Mouse (Mus musculus) neutrophil, adult 5-6 weeks (primary cell): ENCODE data around the gene Csnk1g2. TPM values are rescaled to one million over a fixed set of nuclear protein-coding genes. Genes with fewer than 3 reads are reported as not detected.
"Not testable (repeated sequence)": the region's sequence is repeated elsewhere in the genome, so short reads cannot be mapped to it uniquely, and the experiment has no call there.

Experiments
- ATAC-seq: fragments of 151-379, 151-347 bp; 2 replicates; pipeline ENCODE4 v1.8.0; 2017; ENCODE audit warnings: mild to moderate bottlenecking, moderate TSS enrichment; ENCODE audit not compliant: insufficient number of reproducible peaks, poor library complexity, low FRiP score, severe bottlenecking; ENCODE audit errors: extremely low read depth
- total RNA-seq: library from RNA; stranded (forward); fragments of 200-1000 nt; gene quantifications from 2 replicates; pipeline ENCODE4 v1.2.3, GENCODE M21; 2017

The Csnk1g2 gene
- total RNA-seq, 1 experiment from 2014 or later = 216 TPM

DNA sequence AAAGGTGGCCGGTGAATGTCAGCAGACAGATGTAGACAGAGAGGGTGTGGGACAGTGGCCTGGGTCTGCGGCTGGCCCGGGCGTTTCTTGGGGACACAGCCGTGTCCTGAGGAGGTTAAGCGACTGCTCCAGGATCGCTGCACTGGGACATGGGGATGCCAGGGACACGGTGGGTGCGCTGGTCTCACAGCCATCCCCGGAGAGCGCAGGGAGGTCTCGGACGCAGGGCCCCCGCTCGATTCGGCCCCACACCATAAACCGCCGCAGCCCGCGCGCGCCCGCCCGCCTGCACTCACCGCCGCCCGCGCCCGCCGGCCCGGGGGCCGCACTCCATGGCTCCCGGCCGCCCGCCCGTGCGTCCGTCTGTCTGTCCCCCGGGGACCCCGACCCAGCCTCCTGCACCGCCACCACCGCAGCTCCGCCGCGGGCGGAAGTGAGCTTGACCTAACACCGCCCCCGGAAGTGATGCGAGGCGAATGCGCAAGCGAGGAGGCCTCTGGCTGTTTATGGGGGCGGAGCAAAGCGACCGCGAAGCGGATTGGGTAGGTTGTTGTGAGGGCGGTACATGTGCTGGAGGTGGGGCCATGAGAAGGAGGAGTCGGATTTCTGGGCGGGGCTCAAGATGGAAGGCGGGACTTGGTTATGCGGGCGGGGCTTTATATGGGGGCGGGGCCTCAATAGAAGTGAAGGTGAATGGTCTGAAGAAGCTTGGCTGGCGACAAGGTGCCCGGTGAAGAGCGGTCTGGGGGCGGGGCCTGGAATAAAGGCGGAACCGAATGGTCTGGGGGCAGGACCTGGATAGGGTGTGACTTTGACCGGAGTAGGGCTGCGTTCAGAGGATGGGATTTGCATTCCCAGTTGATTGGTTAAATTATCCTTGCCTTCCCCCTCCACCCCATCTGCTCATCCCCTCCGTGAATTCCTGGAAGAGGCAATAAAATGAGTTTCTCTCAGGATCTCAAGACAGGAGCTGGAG is 32.5 kb upstream of the Csnk1g2 start, which contains the start of gene Abhd17a:
TSS of gene Abhd17a (minus strand) at position 463 of the 976 bp plus-strand sequence.
- ATAC-seq = peak; percentile 93

GRCm38 (mm10) chr10:80596318-80596717 is 26.3 kb upstream of the Csnk1g2 start:
- no peak for ATAC-seq

GRCm38 (mm10) chr10:80602698-80603325 is 19.8 kb upstream of the Csnk1g2 start, which contains the start of the genes Scamp4 and Adat3:
Gene Scamp4 (plus strand): TSS chr10:80602872.
Gene Adat3 (plus strand): TSS chr10:80602880.
- peak; percentile 79 for ATAC-seq

GRCm38 (mm10) chr10:80603364-80603763 is 19.3 kb upstream of the Csnk1g2 start:
- ATAC-seq = no peak

GRCm38 (mm10) chr10:80604001-80604509 is 18.6 kb upstream of the Csnk1g2 start:
- ATAC-seq = peak; percentile 47; the same call in 1 of the 2 replicates

DNA sequence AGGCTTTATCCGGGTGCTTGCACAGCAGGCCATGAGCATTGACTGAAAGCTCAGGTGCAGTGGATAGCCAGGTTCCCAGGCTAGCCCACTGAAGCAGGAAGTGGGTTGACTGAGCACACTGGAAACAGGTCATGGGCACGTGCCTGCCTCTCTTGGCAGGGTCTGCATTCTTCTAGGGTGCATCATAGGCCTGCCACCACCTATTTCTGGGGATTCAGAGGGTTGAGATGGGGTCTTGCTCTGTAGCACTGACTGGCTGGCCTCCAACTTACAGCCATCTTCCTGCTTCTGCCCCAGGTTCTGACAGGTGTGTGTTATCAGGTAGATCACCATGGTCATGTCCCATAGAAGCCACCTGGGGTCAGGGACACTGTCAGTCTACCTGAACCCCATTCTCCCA is 17.6 kb upstream of the Csnk1g2 start:
- ATAC-seq = no peak

DNA sequence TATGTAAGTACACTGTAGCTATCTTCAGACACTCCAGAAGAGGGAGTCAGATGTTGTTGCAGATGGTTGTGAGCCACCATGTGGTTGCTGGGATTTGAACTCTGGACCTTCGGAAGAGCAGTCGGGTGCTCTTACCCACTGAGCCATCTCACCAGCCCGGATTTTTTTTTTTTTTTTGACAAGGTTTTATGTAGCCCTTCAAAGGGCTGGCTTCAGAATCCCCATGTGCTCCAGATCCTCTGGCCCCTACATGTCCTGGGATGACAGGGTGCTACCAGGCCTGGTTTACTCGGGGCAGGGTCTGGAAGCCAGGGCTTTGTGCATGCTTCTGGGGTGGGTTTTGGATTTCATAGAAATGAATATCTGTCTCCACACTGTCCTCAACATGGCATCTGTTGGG is 16.9 kb upstream of the Csnk1g2 start, which contains the start of gene Gm49322:
TSS of gene Gm49322 (plus strand) at position 301 of the 400 bp plus-strand sequence.
- ATAC-seq = not testable (repeated sequence)

DNA sequence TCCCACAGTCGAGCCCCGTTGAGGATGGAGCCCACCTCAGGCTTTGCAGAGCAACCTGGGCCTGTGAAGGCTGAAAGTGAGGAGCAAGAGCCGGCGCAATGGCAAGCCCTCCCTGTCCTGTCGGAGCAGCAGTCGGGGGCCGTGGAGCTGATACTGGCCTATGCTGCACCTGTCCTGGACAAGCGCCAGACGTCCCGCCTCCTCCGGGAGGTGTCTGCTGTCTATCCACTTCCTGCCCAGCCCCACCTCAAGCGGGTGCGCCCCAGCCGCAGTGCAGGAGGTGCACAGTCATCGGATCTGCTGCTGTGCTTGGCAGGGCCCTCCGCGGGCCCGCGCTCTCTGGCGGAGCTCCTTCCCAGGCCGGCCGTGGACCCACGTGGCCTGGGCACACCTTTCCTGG is 16.3 kb upstream of the Csnk1g2 start:
- no peak for ATAC-seq

GRCm38 (mm10) chr10:80606737-80607350 is 15.8 kb upstream of the Csnk1g2 start:
- no peak for ATAC-seq

- ATAC-seq = no peak
Observed at GRCm38 (mm10) chr10:80608435-80608834, 14.2 kb upstream of the Csnk1g2 start.

GRCm38 (mm10) chr10:80609269-80609924 is 13.2 kb upstream of the Csnk1g2 start:
- no peak for ATAC-seq

GRCm38 (mm10) chr10:80610116-80610785 is 12.4 kb upstream of the Csnk1g2 start:
- ATAC-seq = no peak

DNA sequence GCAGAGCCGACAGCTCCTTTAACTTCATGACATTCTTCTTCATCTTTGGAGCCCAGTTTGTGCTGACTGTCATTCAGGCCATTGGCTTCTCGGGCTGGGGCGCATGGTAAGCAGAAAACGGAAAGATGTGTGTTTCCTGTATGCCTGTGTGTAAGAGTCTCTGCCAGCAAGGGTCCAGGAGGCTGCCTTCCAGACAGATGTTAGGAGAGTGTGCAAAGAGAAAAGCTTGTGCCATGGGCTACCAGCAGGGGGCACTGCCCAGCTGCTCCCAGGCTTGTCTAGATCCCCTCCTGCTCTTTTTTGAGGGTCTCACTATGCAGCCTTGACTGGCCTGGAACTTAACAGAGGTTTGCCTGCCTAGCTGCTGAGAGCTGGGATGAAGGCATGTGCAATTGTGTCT is 11.6 kb upstream of the Csnk1g2 start:
- ATAC-seq = peak; percentile 28; the same call in 1 of the 2 replicates

DNA sequence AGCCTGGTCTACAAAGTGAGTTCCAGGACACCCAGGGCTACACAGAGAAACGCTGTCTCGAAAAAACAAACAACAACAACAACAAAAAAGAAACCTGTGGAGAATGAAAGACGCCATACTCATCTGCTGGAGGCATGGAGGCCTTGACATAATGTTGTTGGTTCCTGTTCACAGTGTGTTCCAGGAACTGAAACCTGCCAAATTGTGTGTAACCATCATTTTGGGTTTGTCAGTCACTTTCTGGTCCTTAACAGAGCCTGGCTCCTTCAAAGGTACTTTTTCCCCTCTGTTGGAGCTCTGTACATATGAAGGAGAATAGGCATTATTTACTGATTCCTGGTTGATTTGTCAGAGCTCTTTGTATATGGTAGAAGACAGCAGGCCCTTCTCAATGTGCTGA is 10.7 kb upstream of the Csnk1g2 start:
- ATAC-seq = no peak

- ATAC-seq = no peak
Observed at GRCm38 (mm10) chr10:80613821-80614220, 8.8 kb upstream of the Csnk1g2 start.

DNA sequence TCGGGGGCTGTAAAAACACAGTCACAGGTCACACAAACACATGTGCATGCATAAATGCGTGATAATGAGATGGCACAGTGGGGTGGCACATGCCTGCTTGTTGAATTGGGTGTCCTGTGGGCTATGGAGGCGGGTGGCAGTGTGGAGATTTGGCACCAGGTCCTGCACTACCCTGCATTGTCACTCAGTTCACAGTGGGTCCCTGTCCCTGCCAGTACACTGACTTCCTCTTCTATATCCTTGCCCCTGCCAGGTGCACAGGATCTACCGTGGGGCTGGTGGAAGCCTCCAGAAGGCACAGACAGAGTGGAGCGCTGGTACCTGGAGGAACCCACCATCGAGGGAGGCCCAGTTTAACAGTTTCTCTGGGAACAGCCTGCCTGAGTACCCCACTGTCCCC is 8.3 kb upstream of the Csnk1g2 start:
- ATAC-seq = no peak

- peak; percentile 13; the same call in 1 of the 2 replicates for ATAC-seq
Observed at GRCm38 (mm10) chr10:80618181-80618580, 4.5 kb upstream of the Csnk1g2 start.
